Mouse (Mus musculus): ENCODE data around the gene Crabp1.

The Crabp1 gene

GRCm38 (mm10) chr9:54764561-54765217 lies at the start of gene Crabp1:
TSS of gene Crabp1 (plus strand) at chr9:54764748.
- DNase-seq = peak; percentile 14

- DNase-seq = no peak
Observed at GRCm38 (mm10) chr9:54715776-54716175, 48.8 kb upstream of the Crabp1 start.

- peak; percentile 38 for DNase-seq
Observed at GRCm38 (mm10) chr9:54717527-54717926, 47.0 kb upstream of the Crabp1 start.

- DNase-seq = no peak
Observed at GRCm38 (mm10) chr9:54722156-54722555, 42.4 kb upstream of the Crabp1 start.

GRCm38 (mm10) chr9:54722596-54722995 lies 42.0 kb upstream of the Crabp1 start:
- DNase-seq = no peak

- no peak for DNase-seq
Observed at GRCm38 (mm10) chr9:54726315-54726714, 38.2 kb upstream of the Crabp1 start.

- DNase-seq = peak; percentile 10
Observed at GRCm38 (mm10) chr9:54732122-54732521, 32.4 kb upstream of the Crabp1 start.

- peak; percentile 99 for DNase-seq
Observed at GRCm38 (mm10) chr9:54733921-54734638, 30.5 kb upstream of the Crabp1 start, which contains the start of gene Wdr61. TSS of gene Wdr61 (minus strand) at chr9:54734519.

- no peak for DNase-seq
Observed at GRCm38 (mm10) chr9:54734639-54735252, 29.8 kb upstream of the Crabp1 start.

GRCm38 (mm10) chr9:54736284-54736701 lies 28.3 kb upstream of the Crabp1 start:
- DNase-seq = peak; percentile 57

GRCm38 (mm10) chr9:54738376-54738775 lies 26.2 kb upstream of the Crabp1 start:
- DNase-seq = peak; percentile 74

- DNase-seq = no peak
Observed at GRCm38 (mm10) chr9:54743891-54744290, 20.7 kb upstream of the Crabp1 start.

- DNase-seq = no peak
Observed at GRCm38 (mm10) chr9:54745740-54746370, 18.7 kb upstream of the Crabp1 start.

GRCm38 (mm10) chr9:54750215-54750981 lies 14.2 kb upstream of the Crabp1 start:
- DNase-seq = peak; percentile 19

GRCm38 (mm10) chr9:54751684-54752083 lies 12.9 kb upstream of the Crabp1 start:
- no peak for DNase-seq

GRCm38 (mm10) chr9:54752201-54752943 lies 12.2 kb upstream of the Crabp1 start:
- DNase-seq = no peak

GRCm38 (mm10) chr9:54752944-54753295 lies 11.6 kb upstream of the Crabp1 start:
- DNase-seq = no peak

GRCm38 (mm10) chr9:54759592-54759991 lies 5.0 kb upstream of the Crabp1 start:
- peak; percentile 33 for DNase-seq

GRCm38 (mm10) chr9:54764091-54764490 lies 457 bp upstream of the Crabp1 start:
- DNase-seq = no peak

GRCm38 (mm10) chr9:54765336-54766085 lies 963 bp downstream of the Crabp1 start:
- no peak for DNase-seq

GRCm38 (mm10) chr9:54770140-54770780 lies 5.7 kb downstream of the Crabp1 start:
- no peak for DNase-seq
